Mouse (Mus musculus): Measurements from ENCODE around the gene Emp2.
A peak's percentile ranks its signal among the peaks of the same experiment; 100 is the strongest.

GRCm38 (mm10) chr16:10272256-10272655 lies 41.5 kb downstream of the Emp2 start:
- no peak for TF ChIP-seq POLR2A (IDR thresholded peaks at IDR 0.05; ENCODE audit: low read depth, low read length)
- peak; percentile 33 for TF ChIP-seq CTCF (conservative IDR thresholded peaks at IDR 0.05; ENCODE audit: insufficient read depth, insufficient read length, low read depth, low read length)
